19 mouse cellular contexts compared by ENCODE assay signal in genomic region chrX:101383455-101383854, GRCm38 (mm10). TPM values are rescaled to one million over a fixed set of nuclear protein-coding genes. Genes with fewer than 3 reads are reported as not detected.
DNase-seq lines count a peak whose midpoint lies in the region; ATAC-seq and TF ChIP-seq lines count a peak whose summit lies in the region.
"Had no signal": no experiment of that assay in that cellular context is flagged by ENCODE, and none has a peak within 500 bp of the region (broad histone marks: within the 10 kb centered on the region; RNA-seq: fewer than 3 reads in every experiment).

No protein-coding gene starts in this region.

- no peak overlapping the region; the same call in 1 of the 2 replicates for H3K27ac ChIP-seq in cerebellum, adult 2 months (ENCODE audit: insufficient read depth, low read length)
- H3K27ac ChIP-seq in intestine, embryonic 15.5 days = no peak overlapping the region
- H3K27ac ChIP-seq in intestine, embryonic 16.5 days (ENCODE audit: low read length) = no peak overlapping the region
- H3K27ac ChIP-seq in neural tube, embryonic 12.5 days = no peak overlapping the region
- no peak overlapping the region for H3K27ac ChIP-seq in neural tube, embryonic 15.5 days (replicated peaks)
- H3K27ac ChIP-seq: heart, embryonic 13.5 days; macrophage had no signal

- no peak overlapping the region for H3K4me2 ChIP-seq in intestine, embryonic 15.5 days (replicated peaks)
- no peak overlapping the region for H3K4me2 ChIP-seq in intestine, embryonic 16.5 days (ENCODE audit: low read depth, low read length)
- no peak overlapping the region for H3K4me2 ChIP-seq in neural tube, embryonic 12.5 days (replicated peaks)
- peak overlapping the region; percentile 53; the same call in 1 of the 2 replicates for H3K4me2 ChIP-seq in neural tube, embryonic 15.5 days

- H3K9me3 ChIP-seq in intestine, embryonic 15.5 days = no peaks in the 10 kb centered on the region
- no peaks in the 10 kb centered on the region for H3K9me3 ChIP-seq in intestine, embryonic 16.5 days (ENCODE audit: control insufficient read depth, low read length)
- H3K9me3 ChIP-seq in neural tube, embryonic 12.5 days = no peaks in the 10 kb centered on the region
- no peaks in the 10 kb centered on the region for H3K9me3 ChIP-seq in neural tube, embryonic 15.5 days (replicated peaks)
- H3K9me3 ChIP-seq: heart, embryonic 13.5 days had no signal

- DNase-seq in cerebellum, adult 2 months = peak; percentile 8 to 15
- DNase-seq in cerebellum, postnatal 10 days = no peak
- no peak for DNase-seq in neural tube, embryonic 10.5 days (ENCODE audit: extremely low spot score, low spot score)
- DNase-seq in heart, adult 8-10 months (ENCODE audit: low spot score) = no peak
- DNase-seq: gastrocnemius, postnatal 25 days; kidney, adult 8-10 months; kidney, postnatal 4 days; lung, adult 18-20 months; retina, postnatal 1 day; thymus, postnatal 25 days had no signal

- no peaks in the 10 kb centered on the region; the same call in 1 of the 2 replicates for H3K27me3 ChIP-seq in cerebellum, adult 2 months (ENCODE audit: control insufficient read depth, insufficient read depth, low read length)
- peaks cover 20% of the 10 kb centered on the region for H3K27me3 ChIP-seq in intestine, embryonic 15.5 days (replicated peaks)
- H3K27me3 ChIP-seq in intestine, embryonic 16.5 days (replicated peaks; ENCODE audit: control insufficient read depth, insufficient read depth, low read length) = peaks cover 15% of the 10 kb centered on the region; the same call in 1 of the 2 replicates
- H3K27me3 ChIP-seq in neural tube, embryonic 12.5 days (replicated peaks) = peaks cover 29% of the 10 kb centered on the region
- peaks cover 31% of the 10 kb centered on the region for H3K27me3 ChIP-seq in neural tube, embryonic 15.5 days (replicated peaks)

- 0 out of 2 replicates have a peak, but pooled peaks have one; percentile 26 for ATAC-seq in intestine, embryonic 15.5 days
- ATAC-seq in intestine, embryonic 16.5 days = no peak
- ATAC-seq in neural tube, embryonic 12.5 days (ENCODE audit: low FRiP score, low read depth) = 0 out of 2 replicates have a peak, but pooled peaks have one; percentile 34
- no peak for ATAC-seq in neural tube, embryonic 15.5 days (ENCODE audit: low FRiP score)
- ATAC-seq: Patski had no signal

- no peak for TF ChIP-seq POLR2A in cerebellum, adult 2 months (IDR thresholded peaks at IDR 0.05; ENCODE audit: borderline replicate concordance, insufficient read depth, low read length)

- H3K4me3 ChIP-seq in cerebellum, adult 2 months (replicated peaks; ENCODE audit: insufficient read depth, low read depth, low read length) = no peak overlapping the region
- no peak overlapping the region for H3K4me3 ChIP-seq in intestine, embryonic 15.5 days (replicated peaks)
- H3K4me3 ChIP-seq in intestine, embryonic 16.5 days (ENCODE audit: low read length) = no peak overlapping the region
- no peak overlapping the region for H3K4me3 ChIP-seq in neural tube, embryonic 12.5 days
- no peak overlapping the region for H3K4me3 ChIP-seq in neural tube, embryonic 15.5 days (replicated peaks)

- H3K36me3 ChIP-seq in intestine, embryonic 15.5 days = no peaks in the 10 kb centered on the region
- no peaks in the 10 kb centered on the region for H3K36me3 ChIP-seq in intestine, embryonic 16.5 days (ENCODE audit: control insufficient read depth, insufficient read depth, low read length)
- H3K36me3 ChIP-seq in neural tube, embryonic 12.5 days = no peaks in the 10 kb centered on the region
- H3K36me3 ChIP-seq in neural tube, embryonic 15.5 days = no peaks in the 10 kb centered on the region
- H3K36me3 ChIP-seq: heart, embryonic 13.5 days had no signal

- no peaks in the 10 kb centered on the region for H3K4me1 ChIP-seq in cerebellum, adult 2 months (ENCODE audit: control insufficient read depth, insufficient read depth, low read length)
- no peaks in the 10 kb centered on the region for H3K4me1 ChIP-seq in intestine, embryonic 15.5 days (replicated peaks)
- H3K4me1 ChIP-seq in intestine, embryonic 16.5 days (ENCODE audit: control insufficient read depth, insufficient read depth, low read length) = no peaks in the 10 kb centered on the region
- H3K4me1 ChIP-seq in neural tube, embryonic 12.5 days = no peaks in the 10 kb centered on the region
- H3K4me1 ChIP-seq in neural tube, embryonic 15.5 days = peaks cover 8% of the 10 kb centered on the region; the same call in 1 of the 2 replicates

- no peak for TF ChIP-seq CTCF in cerebellum, adult 2 months (IDR thresholded peaks at IDR 0.05; ENCODE audit: borderline replicate concordance, insufficient read depth, low read depth, low read length)

- no peak overlapping the region for H3K9ac ChIP-seq in intestine, embryonic 15.5 days
- no peak overlapping the region for H3K9ac ChIP-seq in intestine, embryonic 16.5 days (ENCODE audit: low read depth, low read length)
- H3K9ac ChIP-seq in neural tube, embryonic 12.5 days = no peak overlapping the region
- H3K9ac ChIP-seq in neural tube, embryonic 15.5 days (replicated peaks) = no peak overlapping the region
- H3K9ac ChIP-seq: heart, embryonic 13.5 days had no signal

- 53% methylated on average over 17 of the region's 18 CpGs for WGBS in cerebellum, adult 2 months
- 32% methylated on average over 18 of the region's 18 CpGs for WGBS in intestine, embryonic 15.5 days
- WGBS in intestine, embryonic 16.5 days = 36% methylated on average over 17 of the region's 18 CpGs
- WGBS in neural tube, embryonic 12.5 days = 22% methylated on average over 18 of the region's 18 CpGs
- WGBS in neural tube, embryonic 15.5 days = 31% methylated on average over 18 of the region's 18 CpGs

RNA-seq across cellular contexts. Expression of gene Gjb1, which starts 7.3 kb away (rescaled TPM):
- polyA plus RNA-seq in cerebellum, adult 2 months (2012; rRNA removed) = 69.2 and 83.3 TPM in 2 replicates
- polyA plus RNA-seq in intestine, embryonic 15.5 days (2015; fragmentation: Nextera tagmentation; extraction: Ambion mirVana) = 59.2 and 77.1 TPM in 2 replicates
- polyA plus RNA-seq in intestine, embryonic 16.5 days (2015; fragmentation: Nextera tagmentation; extraction: Ambion mirVana) = 119 and 154 TPM in 2 replicates
- polyA plus RNA-seq in neural tube, embryonic 12.5 days (2016; fragmentation: Nextera tagmentation; extraction: Ambion mirVana) = 0.22 and 0.29 TPM in 2 replicates
- polyA plus RNA-seq in neural tube, embryonic 15.5 days (2015; fragmentation: Nextera tagmentation; extraction: Ambion mirVana) = 1.8 and 4.6 TPM in 2 replicates
- not detected for total RNA-seq in heart, adult 8-10 months (2022)
- total RNA-seq: hematopoietic stem cell, adult 5-6 weeks; neutrophil, adult 5-6 weeks had no signal
- polyA plus RNA-seq: macrophage had no signal

RNA-seq across cellular contexts. Expression of gene Zmym3, which starts 37.2 kb away (rescaled TPM):
- 148 and 174 TPM in 2 replicates for polyA plus RNA-seq in cerebellum, adult 2 months (2012; rRNA removed)
- 20.4 and 21.2 TPM in 2 replicates for polyA plus RNA-seq in intestine, embryonic 15.5 days (2015; fragmentation: Nextera tagmentation; extraction: Ambion mirVana)
- 18.5 and 19.5 TPM in 2 replicates for polyA plus RNA-seq in intestine, embryonic 16.5 days (2015; fragmentation: Nextera tagmentation; extraction: Ambion mirVana)
- polyA plus RNA-seq in neural tube, embryonic 12.5 days (2016; fragmentation: Nextera tagmentation; extraction: Ambion mirVana) = 37.7 and 41.7 TPM in 2 replicates
- polyA plus RNA-seq in neural tube, embryonic 15.5 days (2015; fragmentation: Nextera tagmentation; extraction: Ambion mirVana) = 72.3 and 83.4 TPM in 2 replicates
- total RNA-seq in heart, adult 8-10 months (2022) = 10 to 100 TPM; 10.2 to 21.5 (median 16.2) TPM

RNA-seq across cellular contexts. Expression of gene Nono, which starts 45.7 kb away (rescaled TPM):
- polyA plus RNA-seq in cerebellum, adult 2 months (2012; rRNA removed) = 129 and 136 TPM in 2 replicates
- polyA plus RNA-seq in intestine, embryonic 15.5 days (2015; fragmentation: Nextera tagmentation; extraction: Ambion mirVana) = 324 and 340 TPM in 2 replicates
- polyA plus RNA-seq in intestine, embryonic 16.5 days (2015; fragmentation: Nextera tagmentation; extraction: Ambion mirVana) = 272 and 304 TPM in 2 replicates
- 494 and 516 TPM in 2 replicates for polyA plus RNA-seq in neural tube, embryonic 12.5 days (2016; fragmentation: Nextera tagmentation; extraction: Ambion mirVana)
- polyA plus RNA-seq in neural tube, embryonic 15.5 days (2015; fragmentation: Nextera tagmentation; extraction: Ambion mirVana) = 242 and 291 TPM in 2 replicates
- total RNA-seq in heart, adult 8-10 months (2022) = 10 to 100 TPM; 52.5 to 70.1 (median 58.9) TPM

Comparison
In these comparisons a context has a peak if more than half of its experiments do, and no peak if none do; other contexts are left out.
1. DNase-seq: peak in cerebellum, adult 2 months (2 of 2); none in cerebellum, postnatal 10 days (0 of 2), neural tube, embryonic 10.5 days (single experiment) and heart, adult 8-10 months (single experiment).
2. ATAC-seq: peak in intestine, embryonic 15.5 days (single experiment) and neural tube, embryonic 12.5 days (single experiment); none in intestine, embryonic 16.5 days (single experiment) and neural tube, embryonic 15.5 days (single experiment).
3. RNA of gene Gjb1, which starts 7.3 kb away (polyA plus RNA-seq): 119 to 154 TPM in intestine, embryonic 16.5 days, 69.2 to 83.3 TPM in cerebellum, adult 2 months and 59.2 to 77.1 TPM in intestine, embryonic 15.5 days; 1.8 to 4.6 TPM in neural tube, embryonic 15.5 days and 0.22 to 0.29 TPM in neural tube, embryonic 12.5 days; every median in the first group is over 10 times any median in the second.